Mouse (Mus musculus) embryonic facial prominence, embryonic 12.5 days (tissue): ENCODE data around the gene Plekhh2. TPM values are rescaled to one million over a fixed set of nuclear protein-coding genes. Genes with fewer than 3 reads are reported as not detected.

Experiments
- ATAC-seq: fragments of 200-750 bp; cut with Nextera tagmentation; 2 replicates; pipeline ENCODE4 v1.8.0; 2017; ENCODE audit not compliant: insufficient number of reproducible peaks, insufficient read depth, low FRiP score, low TSS enrichment
- H3K27ac ChIP-seq: fragments of 300-500 bp; sonication (generic); 2 replicates; pipeline ENCODE4 v1.5.1; 2016; ENCODE audit warnings: mild to moderate bottlenecking
- H3K27me3 ChIP-seq: fragments of 300-500 bp; sonication (generic); 2 replicates; pipeline ENCODE4 v1.6.1; 2016; ENCODE audit warnings: mild to moderate bottlenecking, moderate library complexity
- H3K36me3 ChIP-seq: fragments of 300-500 bp; sonication (generic); 2 replicates; pipeline ENCODE4 v1.6.1; 2016; ENCODE audit warnings: mild to moderate bottlenecking
- H3K4me1 ChIP-seq: fragments of 300-500 bp; sonication (generic); 2 replicates; pipeline ENCODE4 v1.6.1; 2016
- H3K4me2 ChIP-seq: fragments of 300-500 bp; sonication (generic); replicated peaks from 2 replicates; pipeline ENCODE4 v1.6.1; 2016; ENCODE audit warnings: mild to moderate bottlenecking, moderate library complexity
- H3K4me3 ChIP-seq: fragments of 300-500 bp; sonication (generic); 2 replicates; pipeline ENCODE4 v1.5.1; 2016; ENCODE audit warnings: mild to moderate bottlenecking
- H3K9ac ChIP-seq: fragments of 300-500 bp; sonication (generic); 2 replicates; pipeline ENCODE4 v1.6.1; 2016; ENCODE audit warnings: mild to moderate bottlenecking, moderate library complexity
- H3K9me3 ChIP-seq: fragments of 300-500 bp; sonication (generic); 2 replicates; pipeline ENCODE4 v1.6.1; 2016; ENCODE audit warnings: mild to moderate bottlenecking, moderate library complexity
- WGBS: fragments of 180-500 bp; shearing (Covaris S2); methylation state at CpG from one replicate; pipeline ENCODE4 v1.1.7; 2016; 5-methylcytosine and 5-hydroxymethylcytosine counted together
- polyA plus RNA-seq: library from polyadenylated mRNA; unstranded; fragments of >200 nt; fragmentation: Nextera tagmentation; extraction: Ambion mirVana; gene quantifications from 2 replicates; pipeline ENCODE4 v1.2.1, GENCODE M21; 2016

Plekhh2 gene
- polyA plus RNA-seq, 1 experiment from 2014 or later: 7.7 TPM

GRCm38 (mm10) chr17:84519346-84519745 is 7.7 kb downstream of the Plekhh2 start:
- no peak overlapping the region for H3K4me3 ChIP-seq
- H3K9ac ChIP-seq: no peak overlapping the region
- ATAC-seq: no peak
- H3K27me3 ChIP-seq: no peaks in the 10 kb centered on the region
- H3K4me1 ChIP-seq: no peaks in the 10 kb centered on the region
- H3K9me3 ChIP-seq: no peaks in the 10 kb centered on the region
- H3K4me2 ChIP-seq: no peak overlapping the region
- 82% methylated on average over 3 of the region's 3 CpGs for WGBS
- no peaks in the 10 kb centered on the region for H3K36me3 ChIP-seq
- H3K27ac ChIP-seq: no peak overlapping the region

GRCm38 (mm10) chr17:84520057-84520456 is 8.4 kb downstream of the Plekhh2 start:
- Histone ChIP-seq H3K4me3 (no peak overlapping the region), H3K27me3 (no peaks in the 10 kb centered on the region), H3K36me3 (no peaks in the 10 kb centered on the region), H3K9ac (no peak overlapping the region), H3K9me3 (no peaks in the 10 kb centered on the region), H3K4me2 (no peak overlapping the region), H3K27ac (no peak overlapping the region), H3K4me1 (no peaks in the 10 kb centered on the region)
- no peak for ATAC-seq

GRCm38 (mm10) chr17:84529356-84529755 is 17.7 kb downstream of the Plekhh2 start:
- Histone ChIP-seq H3K4me1 (peaks cover 6% of the 10 kb centered on the region; the same call in 1 of the 2 replicates), H3K9me3 (no peaks in the 10 kb centered on the region), H3K27me3 (no peaks in the 10 kb centered on the region), H3K4me2 (no peak overlapping the region), H3K27ac (0 out of 2 replicates have a peak overlapping the region, but pooled peaks have one; percentile 36), H3K4me3 (no peak overlapping the region), H3K36me3 (no peaks in the 10 kb centered on the region), H3K9ac (no peak overlapping the region)
- WGBS: 75% methylated on average over 4 of the region's 4 CpGs
- no peak for ATAC-seq

- H3K9ac ChIP-seq: no peak overlapping the region; the same call in 1 of the 2 replicates
- WGBS: 35% methylated on average over 3 of the region's 3 CpGs
- H3K4me3 ChIP-seq: no peak overlapping the region
- H3K4me1 ChIP-seq: peaks cover 6% of the 10 kb centered on the region; the same call in 1 of the 2 replicates
- H3K27me3 ChIP-seq: no peaks in the 10 kb centered on the region
- no peaks in the 10 kb centered on the region for H3K9me3 ChIP-seq
- H3K4me2 ChIP-seq: no peak overlapping the region
- no peaks in the 10 kb centered on the region for H3K36me3 ChIP-seq
- ATAC-seq: no peak
- H3K27ac ChIP-seq: 0 out of 2 replicates have a peak overlapping the region, but pooled peaks have one; percentile 17
Measured at GRCm38 (mm10) chr17:84530202-84530796, 18.6 kb downstream of the Plekhh2 start.

GRCm38 (mm10) chr17:84532909-84533499 is 21.3 kb downstream of the Plekhh2 start:
- H3K36me3 ChIP-seq: peaks cover 3% of the 10 kb centered on the region; the same call in 1 of the 2 replicates
- WGBS: 62% methylated on average over 8 of the region's 8 CpGs
- no peak overlapping the region for H3K9ac ChIP-seq
- H3K4me3 ChIP-seq: no peak overlapping the region
- no peaks in the 10 kb centered on the region for H3K27me3 ChIP-seq
- H3K4me2 ChIP-seq: no peak overlapping the region
- no peak for ATAC-seq
- peaks cover 6% of the 10 kb centered on the region; the same call in 1 of the 2 replicates for H3K4me1 ChIP-seq
- H3K9me3 ChIP-seq: no peaks in the 10 kb centered on the region
- H3K27ac ChIP-seq: 0 out of 2 replicates have a peak overlapping the region, but pooled peaks have one; percentile 30

- Histone ChIP-seq H3K4me3 (no peak overlapping the region), H3K9ac (no peak overlapping the region), H3K27ac (no peak overlapping the region), H3K9me3 (no peaks in the 10 kb centered on the region), H3K4me1 (peaks cover 6% of the 10 kb centered on the region; the same call in 1 of the 2 replicates), H3K27me3 (no peaks in the 10 kb centered on the region), H3K4me2 (no peak overlapping the region), H3K36me3 (peaks cover 3% of the 10 kb centered on the region; the same call in 1 of the 2 replicates)
- 91% methylated on average over 4 of the region's 4 CpGs for WGBS
- no peak for ATAC-seq
Measured at GRCm38 (mm10) chr17:84533841-84534240, 22.1 kb downstream of the Plekhh2 start.

GRCm38 (mm10) chr17:84534632-84535031 is 22.9 kb downstream of the Plekhh2 start:
- no peaks in the 10 kb centered on the region for H3K9me3 ChIP-seq
- H3K27ac ChIP-seq: no peak overlapping the region
- H3K4me3 ChIP-seq: no peak overlapping the region
- peaks cover 3% of the 10 kb centered on the region; the same call in 1 of the 2 replicates for H3K36me3 ChIP-seq
- H3K27me3 ChIP-seq: no peaks in the 10 kb centered on the region
- H3K4me1 ChIP-seq: peaks cover 6% of the 10 kb centered on the region; the same call in 1 of the 2 replicates
- 86% methylated on average over 2 of the region's 2 CpGs for WGBS
- ATAC-seq: no peak
- H3K4me2 ChIP-seq: no peak overlapping the region
- H3K9ac ChIP-seq: no peak overlapping the region

GRCm38 (mm10) chr17:84535226-84535625 is 23.5 kb downstream of the Plekhh2 start:
- no peak overlapping the region for H3K27ac ChIP-seq
- 82% methylated on average over 4 of the region's 4 CpGs for WGBS

GRCm38 (mm10) chr17:84537301-84537700 is 25.6 kb downstream of the Plekhh2 start:
- Histone ChIP-seq H3K9me3 (no peaks in the 10 kb centered on the region), H3K4me3 (no peak overlapping the region), H3K4me1 (no peaks in the 10 kb centered on the region), H3K9ac (no peak overlapping the region), H3K27ac (no peak overlapping the region), H3K27me3 (no peaks in the 10 kb centered on the region), H3K36me3 (peaks cover 3% of the 10 kb centered on the region; the same call in 1 of the 2 replicates), H3K4me2 (no peak overlapping the region)
- no peak for ATAC-seq
- WGBS: 93% methylated on average over 6 of the region's 6 CpGs

More at GRCm38 (mm10) chr17:84535226-84535625, 23.5 kb downstream of the Plekhh2 start:
- Histone ChIP-seq H3K27me3 (no peaks in the 10 kb centered on the region), H3K4me1 (peaks cover 5% of the 10 kb centered on the region; the same call in 1 of the 2 replicates), H3K9me3 (no peaks in the 10 kb centered on the region), H3K36me3 (peaks cover 3% of the 10 kb centered on the region; the same call in 1 of the 2 replicates), H3K4me3 (no peak overlapping the region), H3K4me2 (no peak overlapping the region), H3K9ac (no peak overlapping the region)
- no peak for ATAC-seq

GRCm38 (mm10) chr17:84537966-84538365 is 26.3 kb downstream of the Plekhh2 start:
- Histone ChIP-seq H3K27ac (no peak overlapping the region), H3K27me3 (no peaks in the 10 kb centered on the region), H3K36me3 (peaks cover 7% of the 10 kb centered on the region), H3K9ac (no peak overlapping the region), H3K4me1 (no peaks in the 10 kb centered on the region), H3K4me2 (no peak overlapping the region), H3K4me3 (no peak overlapping the region), H3K9me3 (no peaks in the 10 kb centered on the region)
- 85% methylated on average over 3 of the region's 3 CpGs for WGBS
- no peak for ATAC-seq

- 87% methylated on average over 8 of the region's 8 CpGs for WGBS
- ATAC-seq: no peak
- Histone ChIP-seq H3K27ac (no peak overlapping the region), H3K27me3 (no peaks in the 10 kb centered on the region), H3K9ac (no peak overlapping the region), H3K4me2 (no peak overlapping the region), H3K4me1 (no peaks in the 10 kb centered on the region), H3K4me3 (no peak overlapping the region), H3K36me3 (peaks cover 10% of the 10 kb centered on the region), H3K9me3 (no peaks in the 10 kb centered on the region)
Measured at GRCm38 (mm10) chr17:84540603-84541002, 28.9 kb downstream of the Plekhh2 start.
